Mouse (Mus musculus): ENCODE measurements at regions not wholly inside any gene's neighbourhood (a gene's known extent, or its start where the extent isn't known, plus 50 kb on each side); places are given as distances from the start of the nearest gene placed in this dataset.

GRCm38 (mm10) chr2:45679101-45679895 lies 562.1 kb upstream of the Zeb2 start:
- TF ChIP-seq TBP (IDR thresholded peaks at IDR 0.05; ENCODE audit: low read depth, low read length) (no peak), NRF1 (IDR thresholded peaks at IDR 0.05; ENCODE audit: insufficient read depth, low read depth, low read length, poor library complexity, severe bottlenecking) (no peak), E2F4 (IDR thresholded peaks at IDR 0.05; ENCODE audit: borderline replicate concordance, low read depth, low read length) (no peak), POLR2A (IDR thresholded peaks at IDR 0.05; ENCODE audit: control insufficient read depth in 1 of 2, insufficient read depth in 1 of 2, low read depth in 1 of 2, low read length in 2 of 2, poor library complexity in 1 of 2) (no peak), RCOR1 (IDR thresholded peaks at IDR 0.05; ENCODE audit: low read depth, low read length) (no peak), ZNF384 (IDR thresholded peaks at IDR 0.05; ENCODE audit: low read depth, low read length) (no peak), CTCF (IDR thresholded peaks at IDR 0.05 in 2 of 3, conservative IDR thresholded peaks at IDR 0.05 in 1 of 3; ENCODE audit: control insufficient read depth in 1 of 3, insufficient read depth in 1 of 3, low read depth in 2 of 3, low read length in 3 of 3, poor library complexity in 1 of 3, severe bottlenecking in 1 of 3) (no peak), ZMIZ1 (IDR thresholded peaks at IDR 0.05; ENCODE audit: low read depth, low read length) (no peak), GATA1 (IDR thresholded peaks at IDR 0.05; ENCODE audit: low read depth, low read length) (no peak), ELF1 (IDR thresholded peaks at IDR 0.05; ENCODE audit: low read depth, low read length) (no peak), ZC3H11A (IDR thresholded peaks at IDR 0.05; ENCODE audit: low read depth, low read length) (no peak), SMC3 (IDR thresholded peaks at IDR 0.05; ENCODE audit: low read depth, low read length) (no peak)
